Mouse (Mus musculus) left cerebral cortex, postnatal 36 days (tissue): Measurements from ENCODE around the gene 4930430F08Rik. TPM values are rescaled to one million over a fixed set of nuclear protein-coding genes. Genes with fewer than 3 reads are reported as not detected.
"Not testable (repeated sequence)": the region's sequence is repeated elsewhere in the genome, so short reads cannot be mapped to it uniquely, and the experiment has no call there.

Source experiments
- DNase-seq, 2 experiments: peaks; one replicate each; pipeline ENCODE4 v3.0.0; 2021 to 2022; ENCODE audit warnings: low spot score in 2 of 2, mixed read lengths in 1 of 2
- intact Hi-C: fragments of 180-260 bp; cut with DNase I; formaldehyde crosslinking; loops from one replicate; pipeline ENCODE4 v1.15.1; 2025
- total RNA-seq, 2 experiments: library from RNA; stranded (reverse); gene quantifications; 2 replicates each; pipeline ENCODE4 v1.2.3; 2021

The 4930430F08Rik gene
- 10 to 100 TPM; 19.0 to 20.8 TPM for total RNA-seq

- no peak for DNase-seq
- intact Hi-C loops = no loop called here
Measured at GRCm38 (mm10) chr10:100590323-100590722, at the start of gene 4930430F08Rik, which contains the start of gene 1700017N19Rik. 4930430F08Rik (minus strand) TSS chr10:100590423. 1700017N19Rik (plus strand) TSS chr10:100590484.

- peak; percentile 40 to 56 for DNase-seq
- intact Hi-C loops = loop anchor here (5.0 to 10.0 kb wide), 3 partner anchors 95 to 1787 kb away; no protein-coding TSS in a partner anchor
Measured at GRCm38 (mm10) chr10:100629762-100630438, 39.7 kb upstream of the 4930430F08Rik start.

- DNase-seq = no peak
Measured at GRCm38 (mm10) chr10:100622494-100622893, 32.3 kb upstream of the 4930430F08Rik start.

GRCm38 (mm10) chr10:100620040-100620439 lies 29.8 kb upstream of the 4930430F08Rik start:
- no peak for DNase-seq
- intact Hi-C loops = loop anchor here (10.0 kb wide), 1 partner anchor 1535 kb away; no protein-coding TSS in a partner anchor

More at GRCm38 (mm10) chr10:100622494-100622893, 32.3 kb upstream of the 4930430F08Rik start:
- intact Hi-C loops = loop anchor here (10.0 kb wide), 1 partner anchor 1532 kb away; no protein-coding TSS in a partner anchor

GRCm38 (mm10) chr10:100619474-100619873 lies 29.3 kb upstream of the 4930430F08Rik start:
- intact Hi-C loops = no loop called here
- no peak for DNase-seq

GRCm38 (mm10) chr10:100617233-100617903 lies 27.1 kb upstream of the 4930430F08Rik start:
- intact Hi-C loops = no loop called here
- DNase-seq = no peak

GRCm38 (mm10) chr10:100604254-100604653 lies 14.0 kb upstream of the 4930430F08Rik start:
- no peak for DNase-seq
- intact Hi-C loops = no loop called here

GRCm38 (mm10) chr10:100603511-100603910 lies 13.3 kb upstream of the 4930430F08Rik start:
- DNase-seq = no peak
- intact Hi-C loops = no loop called here

- intact Hi-C loops = no loop called here
- DNase-seq = no peak
Measured at GRCm38 (mm10) chr10:100598339-100598738, 8.1 kb upstream of the 4930430F08Rik start.

- intact Hi-C loops = no loop called here
Measured at GRCm38 (mm10) chr10:100588932-100589388, 1.3 kb downstream of the 4930430F08Rik start.

GRCm38 (mm10) chr10:100588524-100588923 lies 1.7 kb downstream of the 4930430F08Rik start:
- intact Hi-C loops = no loop called here
- no peak for DNase-seq

More at GRCm38 (mm10) chr10:100588932-100589388, 1.3 kb downstream of the 4930430F08Rik start:
- DNase-seq = peak; percentile 89 to 90

- no peak for DNase-seq
- intact Hi-C loops = no loop called here
Measured at GRCm38 (mm10) chr10:100584178-100584577, 6.0 kb downstream of the 4930430F08Rik start.

GRCm38 (mm10) chr10:100575294-100575693 lies 14.9 kb downstream of the 4930430F08Rik start:
- DNase-seq = no peak
- intact Hi-C loops = no loop called here

GRCm38 (mm10) chr10:100574505-100575149 lies 15.6 kb downstream of the 4930430F08Rik start:
- intact Hi-C loops = no loop called here

GRCm38 (mm10) chr10:100571707-100572106 lies 18.5 kb downstream of the 4930430F08Rik start:
- intact Hi-C loops = no loop called here
- no peak for DNase-seq

More at GRCm38 (mm10) chr10:100574505-100575149, 15.6 kb downstream of the 4930430F08Rik start:
- no peak for DNase-seq

GRCm38 (mm10) chr10:100564112-100564511 lies 26.1 kb downstream of the 4930430F08Rik start:
- DNase-seq = no peak
- intact Hi-C loops = no loop called here

- intact Hi-C loops, DNase-seq: not testable (repeated sequence)
Measured at GRCm38 (mm10) chr10:100560194-100560883, 29.9 kb downstream of the 4930430F08Rik start.

GRCm38 (mm10) chr10:100556566-100557175 lies 33.6 kb downstream of the 4930430F08Rik start:
- intact Hi-C loops = no loop called here
- DNase-seq = no peak
